Mouse (Mus musculus) small intestine, adult 2 months (tissue): ENCODE results near the gene Cd9. TPM values are rescaled to one million over a fixed set of nuclear protein-coding genes. Genes with fewer than 3 reads are reported as not detected.

Source experiments
- H3K27ac ChIP-seq: fragments of 200-500 bp; 2 replicates; pipeline ENCODE4 v1.5.1; 2012; ENCODE audit warnings: low read depth, low read length, control low read depth, inconsistent platforms; ENCODE audit not compliant: insufficient read depth
- H3K27me3 ChIP-seq: fragments of 200-500 bp; 2 replicates; pipeline ENCODE4 v1.6.1; 2012; ENCODE audit warnings: mild to moderate bottlenecking, moderate library complexity, low read length, inconsistent platforms; ENCODE audit not compliant: control insufficient read depth, insufficient read depth
- H3K36me3 ChIP-seq: fragments of 200-500 bp; 2 replicates; pipeline ENCODE4 v1.6.1; 2012; ENCODE audit warnings: mild to moderate bottlenecking, low read length, control low read depth, inconsistent platforms; ENCODE audit not compliant: control insufficient read depth, insufficient read depth
- H3K4me1 ChIP-seq: fragments of 200-500 bp; 2 replicates; pipeline ENCODE4 v1.6.1; 2012; ENCODE audit warnings: low read length, inconsistent platforms, mixed read lengths; ENCODE audit not compliant: control insufficient read depth, insufficient read depth, insufficient read length
- H3K4me3 ChIP-seq: fragments of 200-500 bp; 2 replicates; pipeline ENCODE4 v1.5.1; 2012; ENCODE audit warnings: low read depth, mild to moderate bottlenecking, control low read depth, inconsistent platforms, low read length, moderate library complexity
- CTCF ChIP-seq: fragments of 200-500 bp; IDR thresholded peaks from 2 replicates; pipeline ENCODE4 v1.5.1; 2012; ENCODE audit warnings: low read depth, mild to moderate bottlenecking, control low read depth, inconsistent platforms, low read length, moderate library complexity, mixed read lengths; ENCODE audit not compliant: insufficient replicate concordance, insufficient read length; ENCODE audit errors: extremely low read depth
- POLR2A ChIP-seq: fragments of 200-500 bp; IDR thresholded peaks from 2 replicates; pipeline ENCODE4 v1.6.1; 2012; ENCODE audit warnings: low read depth, mild to moderate bottlenecking, control low read depth, inconsistent platforms, low read length, moderate library complexity
- WGBS: fragments of 180-500 bp; shearing (Covaris S2); methylation state at CpG from one replicate; pipeline ENCODE4 v1.1.7; 2018; 5-methylcytosine and 5-hydroxymethylcytosine counted together
- polyA plus RNA-seq: library from polyadenylated mRNA; depleted of rRNA; stranded (reverse); fragments of >200 nt; gene quantifications from 2 replicates; pipeline ENCODE4 v1.2.3, GENCODE M21; 2012

Cd9 gene
- polyA plus RNA-seq, 1 experiment = 46.5 TPM

GRCm38 (mm10) chr6:125429741-125430140, 64.8 kb downstream of the Cd9 start:
- Histone ChIP-seq H3K4me1 (peaks cover 12% of the 10 kb centered on the region), H3K27me3 (no peaks in the 10 kb centered on the region), H3K27ac (no peak overlapping the region), H3K36me3 (no peaks in the 10 kb centered on the region), H3K4me3 (no peak overlapping the region)
- TF ChIP-seq POLR2A (no peak), CTCF (no peak)
- WGBS = 53% methylated on average over 6 of the region's 6 CpGs

- Histone ChIP-seq H3K27ac (peak overlapping the region; percentile 48), H3K27me3 (no peaks in the 10 kb centered on the region), H3K4me1 (peaks cover 21% of the 10 kb centered on the region), H3K36me3 (no peaks in the 10 kb centered on the region), H3K4me3 (peak overlapping the region; percentile 59)
- 2% methylated on average over 25 of the region's 25 CpGs for WGBS
- TF ChIP-seq POLR2A (no peak), CTCF (peak; percentile 97)
These were observed 67.9 kb downstream of the Cd9 start for GRCm38 (mm10) chr6:125426383-125427360.

GRCm38 (mm10) chr6:125425205-125426090, 69.1 kb downstream of the Cd9 start:
- Histone ChIP-seq H3K36me3 (no peaks in the 10 kb centered on the region), H3K27ac (no peak overlapping the region), H3K4me1 (peaks cover 25% of the 10 kb centered on the region), H3K27me3 (no peaks in the 10 kb centered on the region), H3K4me3 (no peak overlapping the region)
- TF ChIP-seq POLR2A (no peak), CTCF (no peak)
- 57% methylated on average over 15 of the region's 15 CpGs for WGBS

GRCm38 (mm10) chr6:125424156-125424555, 70.4 kb downstream of the Cd9 start:
- Histone ChIP-seq H3K4me3 (no peak overlapping the region), H3K4me1 (peaks cover 29% of the 10 kb centered on the region), H3K27ac (no peak overlapping the region), H3K36me3 (no peaks in the 10 kb centered on the region), H3K27me3 (no peaks in the 10 kb centered on the region)
- 86% methylated on average over 3 of the region's 3 CpGs for WGBS
- TF ChIP-seq POLR2A = no peak
- no peak for TF ChIP-seq CTCF

GRCm38 (mm10) chr6:125423507-125423906, 71.1 kb downstream of the Cd9 start:
- Histone ChIP-seq H3K27me3 (no peaks in the 10 kb centered on the region), H3K27ac (no peak overlapping the region), H3K4me3 (no peak overlapping the region), H3K36me3 (no peaks in the 10 kb centered on the region), H3K4me1 (peaks cover 29% of the 10 kb centered on the region)
- 78% methylated on average over 13 of the region's 13 CpGs for WGBS
- TF ChIP-seq POLR2A = no peak
- TF ChIP-seq CTCF = no peak

DNA sequence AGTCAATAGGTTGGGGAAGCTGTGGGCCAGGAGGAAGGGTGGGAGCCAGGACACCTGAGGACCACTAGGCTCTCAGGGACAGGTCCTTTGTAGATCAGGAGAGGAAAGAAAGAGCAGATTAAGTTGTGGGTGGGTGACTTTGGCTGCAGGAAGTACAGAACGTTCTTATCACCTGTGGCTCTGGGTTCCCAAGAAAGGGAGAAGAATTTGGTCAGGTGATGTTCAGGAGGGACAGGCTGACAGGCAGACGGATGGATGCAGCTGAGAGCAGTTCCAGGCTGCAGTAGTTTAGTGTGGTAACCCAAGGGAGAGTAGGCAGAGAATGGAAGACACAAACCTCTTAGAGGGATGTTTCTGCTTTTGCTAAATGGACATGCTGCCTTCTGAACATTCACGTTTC, 71.5 kb downstream of the Cd9 start:
- Histone ChIP-seq H3K4me1 (peaks cover 29% of the 10 kb centered on the region), H3K27ac (0 out of 2 replicates have a peak overlapping the region, but pooled peaks have one; percentile 12), H3K36me3 (no peaks in the 10 kb centered on the region), H3K27me3 (no peaks in the 10 kb centered on the region), H3K4me3 (no peak overlapping the region)
- 42% methylated on average over 3 of the region's 3 CpGs for WGBS
- no peak for TF ChIP-seq CTCF
- TF ChIP-seq POLR2A = no peak
